Mouse (Mus musculus): ENCODE measurements around the gene Cwc15.
"Not testable (repeated sequence)": the region's sequence is repeated elsewhere in the genome, so short reads cannot be mapped to it uniquely, and the experiment has no call there.

Gene Cwc15

GRCm38 (mm10) chr9:14500023-14500915 lies at the start of gene Cwc15, which contains the start of gene Kdm4d:
TSS of gene Cwc15 (plus strand) at chr9:14500617.
TSS of gene Kdm4d (minus strand) at chr9:14500482.
- peak; percentile 85 to 95 for DNase-seq

- not testable (repeated sequence) for DNase-seq
Measured at GRCm38 (mm10) chr9:14451120-14451519, 49.3 kb upstream of the Cwc15 start.

- no peak for DNase-seq
Measured at GRCm38 (mm10) chr9:14456320-14456719, 44.1 kb upstream of the Cwc15 start.

GRCm38 (mm10) chr9:14462536-14462935 lies 37.9 kb upstream of the Cwc15 start:
- DNase-seq: not testable (repeated sequence)

- DNase-seq: not testable (repeated sequence)
Measured at GRCm38 (mm10) chr9:14463668-14464067, 36.7 kb upstream of the Cwc15 start.

- no peak for DNase-seq
Measured at GRCm38 (mm10) chr9:14498896-14499705, 1.3 kb upstream of the Cwc15 start.

- DNase-seq: no peak
Measured at GRCm38 (mm10) chr9:14500916-14501424, 553 bp downstream of the Cwc15 start.

GRCm38 (mm10) chr9:14512633-14513445 lies 12.4 kb downstream of the Cwc15 start:
- DNase-seq: no peak

- DNase-seq: no peak
Measured at GRCm38 (mm10) chr9:14517296-14517695, 16.9 kb downstream of the Cwc15 start.

GRCm38 (mm10) chr9:14518105-14518504 lies 17.7 kb downstream of the Cwc15 start:
- no peak for DNase-seq

GRCm38 (mm10) chr9:14520971-14521670 lies 20.7 kb downstream of the Cwc15 start:
- DNase-seq: no peak

- no peak for DNase-seq
Measured at GRCm38 (mm10) chr9:14521695-14522094, 21.3 kb downstream of the Cwc15 start.

- peak; percentile 36 to 41 for DNase-seq
Measured at GRCm38 (mm10) chr9:14523408-14524043, 23.1 kb downstream of the Cwc15 start.

GRCm38 (mm10) chr9:14530004-14530403 lies 29.6 kb downstream of the Cwc15 start:
- no peak for DNase-seq

- DNase-seq: no peak
Measured at GRCm38 (mm10) chr9:14532283-14532682, 31.9 kb downstream of the Cwc15 start.

- no peak for DNase-seq
Measured at GRCm38 (mm10) chr9:14533659-14534058, 33.2 kb downstream of the Cwc15 start.

GRCm38 (mm10) chr9:14534833-14535456 lies 34.5 kb downstream of the Cwc15 start:
- no peak for DNase-seq

- DNase-seq: no peak
Measured at GRCm38 (mm10) chr9:14544034-14544757, 43.8 kb downstream of the Cwc15 start.

GRCm38 (mm10) chr9:14547584-14548365 lies 47.4 kb downstream of the Cwc15 start:
- no peak for DNase-seq
